Mouse (Mus musculus) lung, postnatal 0 days (tissue): ENCODE measurements around the gene Ttc4. TPM values are rescaled to one million over a fixed set of nuclear protein-coding genes. Genes with fewer than 3 reads are reported as not detected.

Source experiments
- ATAC-seq: fragments of 200-750 bp; cut with Nextera tagmentation; 2 replicates; pipeline ENCODE4 v1.8.0; 2017; ENCODE audit warnings: moderate library complexity
- DNase-seq: peaks from one replicate; pipeline ENCODE4 v3.0.0-alpha.2; 2016; ENCODE audit warnings: low spot score
- H3K27ac ChIP-seq: fragments of 300-500 bp; sonication (generic); 2 replicates; pipeline ENCODE4 v1.5.1; 2014; ENCODE audit warnings: antibody characterized with exemption, mild to moderate bottlenecking, low read length, mixed read lengths
- H3K27me3 ChIP-seq: fragments of 300-500 bp; sonication (generic); replicated peaks from 2 replicates; pipeline ENCODE4 v1.6.1; 2014; ENCODE audit warnings: low read length, mixed read lengths; ENCODE audit not compliant: insufficient read depth
- H3K36me3 ChIP-seq: fragments of 300-500 bp; sonication (generic); 2 replicates; pipeline ENCODE4 v1.6.1; 2014; ENCODE audit warnings: low read length, mixed read lengths; ENCODE audit not compliant: insufficient read depth
- H3K4me1 ChIP-seq: fragments of 300-500 bp; sonication (generic); 2 replicates; pipeline ENCODE4 v1.6.1; 2014; ENCODE audit warnings: antibody characterized with exemption, low read depth, low read length, mixed read lengths; ENCODE audit not compliant: insufficient read depth
- H3K4me2 ChIP-seq: fragments of 300-500 bp; sonication (generic); replicated peaks from 2 replicates; pipeline ENCODE4 v1.6.1; 2014; ENCODE audit warnings: low read depth, mild to moderate bottlenecking, low read length, moderate library complexity, mixed read lengths
- H3K4me3 ChIP-seq: fragments of 300-500 bp; sonication (generic); 2 replicates; pipeline ENCODE4 v1.5.1; 2014; ENCODE audit warnings: low read depth, low read length
- H3K9ac ChIP-seq: fragments of 300-500 bp; sonication (generic); replicated peaks from 2 replicates; pipeline ENCODE4 v1.6.1; 2014; ENCODE audit warnings: low read depth, mild to moderate bottlenecking
- H3K9me3 ChIP-seq: fragments of 300-500 bp; sonication (generic); 2 replicates; pipeline ENCODE4 v1.6.1; 2016; ENCODE audit warnings: low read length, mixed read lengths
- CTCF ChIP-seq: IDR thresholded peaks from 2 replicates; pipeline ENCODE4 v1.5.1; 2016; ENCODE audit warnings: antibody characterized with exemption, mild to moderate bottlenecking
- EP300 ChIP-seq: IDR thresholded peaks from 2 replicates; pipeline ENCODE4 v1.6.1; 2016; ENCODE audit warnings: antibody characterized with exemption, mild to moderate bottlenecking, control low read depth
- WGBS: fragments of 180-500 bp; shearing (Covaris S2); extraction: QIAGEN DNeasy Blood & Tissue Kit; methylation state at CpG from one replicate; pipeline ENCODE4 v1.1.7; 2014; 5-methylcytosine and 5-hydroxymethylcytosine counted together
- polyA plus RNA-seq: library from polyadenylated mRNA; unstranded; fragments of >200 nt; fragmentation: Nextera tagmentation; extraction: Ambion mirVana; gene quantifications from 2 replicates; pipeline ENCODE4 v1.2.1, GENCODE M21; 2015

The Ttc4 gene
- polyA plus RNA-seq, 1 experiment from 2014 or later, result 39.0 TPM

- H3K27ac ChIP-seq, result no peak within 1 kb of the TSS
- peak; percentile 86 for ATAC-seq
- H3K27me3 ChIP-seq, result peaks cover 14% of the 10 kb centered on the region
- H3K4me1 ChIP-seq, result peaks cover 2% of the 10 kb centered on the region; the same call in 1 of the 2 replicates
- H3K36me3 ChIP-seq, result no peaks in the 10 kb centered on the region
- 13% methylated on average over 16 of the region's 16 CpGs for WGBS
- peak within 1 kb of the TSS; percentile 31; the same call in 1 of the 2 replicates for H3K4me3 ChIP-seq
- DNase-seq, result peak; percentile 57
- no peaks in the 10 kb centered on the region for H3K9me3 ChIP-seq
- peak within 1 kb of the TSS; percentile 57 for H3K4me2 ChIP-seq
- H3K9ac ChIP-seq, result no peak within 1 kb of the TSS
- TF ChIP-seq CTCF (no peak), EP300 (no peak)
Measured at GRCm38 (mm10) chr4:106622030-106622493, 56.7 kb downstream of the Ttc4 start, which contains the start of gene Ttc22. Ttc22 (plus strand) TSS chr4:106622432.

GRCm38 (mm10) chr4:106621428-106621827, 57.3 kb downstream of the Ttc4 start:
- no peak overlapping the region for H3K4me2 ChIP-seq
- no peak for TF ChIP-seq CTCF
- no peak for TF ChIP-seq EP300
- DNase-seq, result no peak
- WGBS, result 36% methylated on average over 3 of the region's 3 CpGs
- H3K27ac ChIP-seq, result no peak overlapping the region
- ATAC-seq, result no peak
- H3K4me1 ChIP-seq, result peaks cover 3% of the 10 kb centered on the region; the same call in 1 of the 2 replicates
- H3K9me3 ChIP-seq, result no peaks in the 10 kb centered on the region
- no peaks in the 10 kb centered on the region for H3K36me3 ChIP-seq
- peaks cover 14% of the 10 kb centered on the region for H3K27me3 ChIP-seq
- H3K9ac ChIP-seq, result no peak overlapping the region
- H3K4me3 ChIP-seq, result no peak overlapping the region

GRCm38 (mm10) chr4:106618898-106619297, 59.8 kb downstream of the Ttc4 start:
- ATAC-seq, result no peak
- TF ChIP-seq CTCF (no peak), EP300 (no peak)

GRCm38 (mm10) chr4:106617056-106617455, 61.7 kb downstream of the Ttc4 start, which contains the start of gene Lexm:
Lexm (minus strand) TSS chr4:106617241.
- no peak within 1 kb of the TSS for H3K27ac ChIP-seq
- TF ChIP-seq EP300, result no peak
- peak; percentile 26; the same call in 1 of the 2 replicates for ATAC-seq
- H3K36me3 ChIP-seq, result no peaks in the 10 kb centered on the region
- no peak within 1 kb of the TSS for H3K9ac ChIP-seq
- H3K4me2 ChIP-seq, result peak within 1 kb of the TSS; percentile 19; the same call in 1 of the 2 replicates
- peaks cover 5% of the 10 kb centered on the region; the same call in 1 of the 2 replicates for H3K27me3 ChIP-seq
- no peaks in the 10 kb centered on the region for H3K9me3 ChIP-seq
- H3K4me3 ChIP-seq, result no peak within 1 kb of the TSS
- 1% methylated on average over 17 of the region's 19 CpGs for WGBS
- peaks cover 3% of the 10 kb centered on the region; the same call in 1 of the 2 replicates for H3K4me1 ChIP-seq
- DNase-seq, result no peak

More at GRCm38 (mm10) chr4:106618898-106619297, 59.8 kb downstream of the Ttc4 start:
- Histone ChIP-seq H3K4me3 (no peak overlapping the region), H3K27ac (no peak overlapping the region), H3K4me2 (no peak overlapping the region), H3K9ac (no peak overlapping the region), H3K9me3 (no peaks in the 10 kb centered on the region), H3K27me3 (peaks cover 14% of the 10 kb centered on the region), H3K4me1 (peaks cover 3% of the 10 kb centered on the region; the same call in 1 of the 2 replicates), H3K36me3 (no peaks in the 10 kb centered on the region)
- WGBS, result 81% methylated on average over 4 of the region's 4 CpGs
- DNase-seq, result no peak

GRCm38 (mm10) chr4:106615637-106616036, 63.1 kb downstream of the Ttc4 start:
- Histone ChIP-seq H3K4me2 (no peak overlapping the region), H3K36me3 (no peaks in the 10 kb centered on the region), H3K27me3 (peaks cover 5% of the 10 kb centered on the region; the same call in 1 of the 2 replicates), H3K4me1 (peaks cover 3% of the 10 kb centered on the region; the same call in 1 of the 2 replicates), H3K9ac (no peak overlapping the region), H3K27ac (no peak overlapping the region), H3K9me3 (no peaks in the 10 kb centered on the region), H3K4me3 (no peak overlapping the region)
- WGBS, result 78% methylated on average over 12 of the region's 12 CpGs
- no peak for ATAC-seq
- TF ChIP-seq EP300, result no peak
- no peak for TF ChIP-seq CTCF
- DNase-seq, result no peak

GRCm38 (mm10) chr4:106614881-106615280, 63.9 kb downstream of the Ttc4 start:
- WGBS, result 78% methylated on average over 9 of the region's 9 CpGs
- ATAC-seq, result no peak

More at GRCm38 (mm10) chr4:106614881-106615280, 63.9 kb downstream of the Ttc4 start:
- no peak for DNase-seq
- TF ChIP-seq CTCF (no peak), EP300 (no peak)
- no peaks in the 10 kb centered on the region for H3K9me3 ChIP-seq
- peaks cover 5% of the 10 kb centered on the region; the same call in 1 of the 2 replicates for H3K27me3 ChIP-seq
- no peak overlapping the region for H3K4me3 ChIP-seq
- no peaks in the 10 kb centered on the region for H3K36me3 ChIP-seq
- no peak overlapping the region for H3K4me2 ChIP-seq
- peaks cover 3% of the 10 kb centered on the region; the same call in 1 of the 2 replicates for H3K4me1 ChIP-seq
- H3K27ac ChIP-seq, result no peak overlapping the region
- H3K9ac ChIP-seq, result no peak overlapping the region
